Mouse (Mus musculus) forelimb bud, embryonic 11.5 days (tissue): ENCODE measurements around the gene Mylk.
A peak's percentile ranks its signal among the peaks of the same experiment; 100 is the strongest.
"Not testable (repeated sequence)": the region's sequence is repeated elsewhere in the genome, so short reads cannot be mapped to it uniquely, and the experiment has no call there.

ENCODE experiments used
- DNase-seq: peaks from one replicate; pipeline ENCODE4 v3.0.0-alpha.2; 2012; ENCODE audit warnings: low read depth, low spot score

The Mylk gene

GRCm38 (mm10) chr16:34745065-34745585, at the start of gene Mylk:
TSS of gene Mylk (plus strand) at chr16:34745210.
- DNase-seq: peak; percentile 85

GRCm38 (mm10) chr16:34698721-34699120, 46.3 kb upstream of the Mylk start:
- DNase-seq: not testable (repeated sequence)

- DNase-seq: peak; percentile 85
These were observed 44.7 kb upstream of the Mylk start for GRCm38 (mm10) chr16:34700165-34700827.

- no peak for DNase-seq
These were observed 44.2 kb upstream of the Mylk start for GRCm38 (mm10) chr16:34700828-34701216.

- no peak for DNase-seq
These were observed 39.0 kb upstream of the Mylk start for GRCm38 (mm10) chr16:34706019-34706418.

GRCm38 (mm10) chr16:34706487-34706946, 38.5 kb upstream of the Mylk start:
- DNase-seq: no peak

GRCm38 (mm10) chr16:34711481-34711880, 33.5 kb upstream of the Mylk start:
- DNase-seq: peak; percentile 11

- no peak for DNase-seq
These were observed 19.9 kb upstream of the Mylk start for GRCm38 (mm10) chr16:34725156-34725555.

GRCm38 (mm10) chr16:34728610-34729009, 16.4 kb upstream of the Mylk start:
- not testable (repeated sequence) for DNase-seq

- DNase-seq: no peak
These were observed 15.6 kb upstream of the Mylk start for GRCm38 (mm10) chr16:34729371-34729770.

- no peak for DNase-seq
These were observed 6.3 kb upstream of the Mylk start for GRCm38 (mm10) chr16:34738656-34739233.

- DNase-seq: no peak
These were observed 2.1 kb upstream of the Mylk start for GRCm38 (mm10) chr16:34742930-34743329.

GRCm38 (mm10) chr16:34748081-34748720, 3.2 kb downstream of the Mylk start:
- DNase-seq: no peak

- DNase-seq: peak; percentile 16
These were observed 4.5 kb downstream of the Mylk start for GRCm38 (mm10) chr16:34749536-34749935.

GRCm38 (mm10) chr16:34752026-34752425, 7.0 kb downstream of the Mylk start:
- DNase-seq: no peak

- DNase-seq: no peak
These were observed 8.0 kb downstream of the Mylk start for GRCm38 (mm10) chr16:34752977-34753376.

GRCm38 (mm10) chr16:34756991-34757390, 12.0 kb downstream of the Mylk start:
- DNase-seq: no peak

GRCm38 (mm10) chr16:34758205-34758604, 13.2 kb downstream of the Mylk start:
- DNase-seq: no peak

- no peak for DNase-seq
These were observed 19.1 kb downstream of the Mylk start for GRCm38 (mm10) chr16:34763959-34764591.

- no peak for DNase-seq
These were observed 20.7 kb downstream of the Mylk start for GRCm38 (mm10) chr16:34765666-34766065.

GRCm38 (mm10) chr16:34766193-34766592, 21.2 kb downstream of the Mylk start:
- no peak for DNase-seq

- no peak for DNase-seq
These were observed 22.4 kb downstream of the Mylk start for GRCm38 (mm10) chr16:34767443-34767842.
